Mouse (Mus musculus) ES-E14 (cell line): ENCODE results near the gene Pcdh7. TPM values are rescaled to one million over a fixed set of nuclear protein-coding genes. Genes with fewer than 3 reads are reported as not detected.

Experiments
- DNase-seq: peaks from one replicate; pipeline ENCODE4 v3.0.0-alpha.2; 2013; ENCODE audit warnings: low read depth, low spot score
- H3K27ac ChIP-seq: 2 replicates; pipeline ENCODE4 v1.5.1; 2012; ENCODE audit warnings: low read depth, mild to moderate bottlenecking, low read length, moderate library complexity, mixed read lengths; ENCODE audit not compliant: poor library complexity, insufficient read depth, severe bottlenecking
- H3K36me3 ChIP-seq: 2 replicates; pipeline ENCODE4 v1.6.1; 2012; ENCODE audit warnings: mild to moderate bottlenecking, low read length, moderate library complexity, mixed read lengths; ENCODE audit not compliant: control insufficient read depth, poor library complexity, insufficient read depth, severe bottlenecking
- H3K4me1 ChIP-seq, 2 experiments: fragments of 150-350 bp in 1 of 2; sonication (generic) in 1 of 2; 2 replicates each; pipeline ENCODE4 v1.6.1; 2012; ENCODE audit warnings: low read length in 2 of 2, mild to moderate bottlenecking in 1 of 2, mixed read lengths in 1 of 2; ENCODE audit not compliant: control insufficient read depth in 2 of 2, insufficient read depth in 2 of 2, poor library complexity in 1 of 2
- H3K4me3 ChIP-seq, 2 experiments: fragments of 150-350 bp in 1 of 2; sonication (generic) in 1 of 2; 2 replicates each; pipeline ENCODE4 v1.5.1; 2012; ENCODE audit warnings: low read length in 2 of 2, low read depth in 1 of 2, mild to moderate bottlenecking in 1 of 2, mixed read lengths in 1 of 2; ENCODE audit not compliant: insufficient read depth in 1 of 2, poor library complexity in 1 of 2, severe bottlenecking in 1 of 2
- H3K9ac ChIP-seq: 2 replicates; pipeline ENCODE4 v1.6.1; 2012; ENCODE audit warnings: low read depth, mild to moderate bottlenecking, low read length, mixed read lengths; ENCODE audit not compliant: poor library complexity, insufficient read depth, severe bottlenecking
- H3K9me3 ChIP-seq: fragments of 150-350 bp; sonication (generic); 2 replicates; pipeline ENCODE4 v1.6.1; 2012; ENCODE audit warnings: low read depth, mild to moderate bottlenecking, low read length; ENCODE audit not compliant: control insufficient read depth, insufficient read depth
- CHD2 ChIP-seq: IDR thresholded peaks from 2 replicates; pipeline ENCODE4 v1.6.1; 2014; ENCODE audit warnings: mild to moderate bottlenecking, low read depth, low read length, inconsistent platforms
- HCFC1 ChIP-seq: IDR thresholded peaks from 2 replicates; pipeline ENCODE4 v1.6.1; 2012; ENCODE audit warnings: low read length, inconsistent platforms, borderline replicate concordance; ENCODE audit not compliant: insufficient read depth
- MAFK ChIP-seq: IDR thresholded peaks from 2 replicates; pipeline ENCODE4 v1.6.1; 2014; ENCODE audit warnings: mild to moderate bottlenecking, low read depth, low read length, inconsistent platforms; ENCODE audit not compliant: insufficient read depth
- ZC3H11A ChIP-seq: IDR thresholded peaks from 2 replicates; pipeline ENCODE4 v1.6.1; 2012; ENCODE audit warnings: low read depth, mild to moderate bottlenecking, inconsistent platforms, low read length, borderline replicate concordance
- ZNF384 ChIP-seq: IDR thresholded peaks from 2 replicates; pipeline ENCODE4 v1.6.1; 2012; ENCODE audit warnings: low read depth, low read length, inconsistent platforms
- in situ Hi-C, 2 experiments: fragments of 600-800 bp; cut with MboI; formaldehyde crosslinking; loops; one replicate each; pipeline ENCODE4 v1.15.1; 2025; ENCODE audit warnings: low sequenced_read_pairs in 2 of 2, inconsistent platforms in 1 of 2; ENCODE audit not compliant: unreplicated experiment in 2 of 2
- total RNA-seq: library from RNA; depleted of rRNA; stranded (reverse); fragments of 300-350 nt; gene quantifications from 2 replicates; pipeline ENCODE4 v1.2.3, GENCODE M21; 2012

Gene Pcdh7
- total RNA-seq, 1 experiment = 11.9 TPM

- no peaks in the 10 kb centered on the region for H3K36me3 ChIP-seq
- no peak overlapping the region for H3K4me3 ChIP-seq
- H3K9ac ChIP-seq = no peak overlapping the region
- no peaks in the 10 kb centered on the region for H3K4me1 ChIP-seq
- TF ChIP-seq HCFC1 = no peak
- no peak for TF ChIP-seq CHD2
- no peak for TF ChIP-seq ZC3H11A
- no peak for TF ChIP-seq MAFK
- no peak for TF ChIP-seq ZNF384
- H3K27ac ChIP-seq = no peak overlapping the region
- H3K9me3 ChIP-seq = no peaks in the 10 kb centered on the region
- DNase-seq = no peak
- in situ Hi-C loops = no loop called here
Observed at GRCm38 (mm10) chr5:57771122-57771521, 53.4 kb downstream of the Pcdh7 start.

- no peak for DNase-seq
- in situ Hi-C loops = no loop called here
- H3K4me3 ChIP-seq = no peak overlapping the region
Observed at GRCm38 (mm10) chr5:57772711-57773110, 54.9 kb downstream of the Pcdh7 start.

GRCm38 (mm10) chr5:57774496-57774895, 56.7 kb downstream of the Pcdh7 start:
- no peak for DNase-seq
- Histone ChIP-seq H3K36me3 (no peaks in the 10 kb centered on the region), H3K9me3 (no peaks in the 10 kb centered on the region), H3K4me1 (no peaks in the 10 kb centered on the region), H3K27ac (no peak overlapping the region), H3K4me3 (no peak overlapping the region), H3K9ac (no peak overlapping the region)
- in situ Hi-C loops = no loop called here
- TF ChIP-seq CHD2 = no peak
- no peak for TF ChIP-seq ZNF384
- TF ChIP-seq MAFK = peak; percentile 96
- no peak for TF ChIP-seq ZC3H11A
- no peak for TF ChIP-seq HCFC1

More at GRCm38 (mm10) chr5:57772711-57773110, 54.9 kb downstream of the Pcdh7 start:
- Histone ChIP-seq H3K9me3 (no peaks in the 10 kb centered on the region), H3K36me3 (no peaks in the 10 kb centered on the region), H3K27ac (no peak overlapping the region), H3K4me1 (no peaks in the 10 kb centered on the region), H3K9ac (no peak overlapping the region)
- TF ChIP-seq MAFK (no peak), ZNF384 (no peak), HCFC1 (no peak), CHD2 (no peak), ZC3H11A (no peak)

- no peaks in the 10 kb centered on the region for H3K36me3 ChIP-seq
- H3K4me3 ChIP-seq = no peak overlapping the region
- TF ChIP-seq ZNF384 (no peak), MAFK (no peak), HCFC1 (no peak), ZC3H11A (no peak), CHD2 (no peak)
- H3K27ac ChIP-seq = no peak overlapping the region
- in situ Hi-C loops = no loop called here
- DNase-seq = no peak
- no peaks in the 10 kb centered on the region for H3K9me3 ChIP-seq
- no peak overlapping the region for H3K9ac ChIP-seq
- no peaks in the 10 kb centered on the region for H3K4me1 ChIP-seq
Observed at GRCm38 (mm10) chr5:57778093-57778492, 60.3 kb downstream of the Pcdh7 start.

- Histone ChIP-seq H3K27ac (no peak overlapping the region), H3K9me3 (no peaks in the 10 kb centered on the region), H3K9ac (no peak overlapping the region), H3K4me1 (no peaks in the 10 kb centered on the region), H3K4me3 (no peak overlapping the region), H3K36me3 (no peaks in the 10 kb centered on the region)
- no peak for DNase-seq
- TF ChIP-seq ZNF384 (no peak), ZC3H11A (no peak), HCFC1 (no peak), MAFK (no peak), CHD2 (no peak)
- in situ Hi-C loops = no loop called here
Observed at GRCm38 (mm10) chr5:57779951-57780350, 62.2 kb downstream of the Pcdh7 start.
